Mouse (Mus musculus) C2C12 (cell line): ENCODE data around the gene Enpp7.

ENCODE experiments used
- CEBPB ChIP-seq: IDR thresholded peaks from one replicate; pipeline ENCODE4 v1.6.1; 2011; ENCODE audit warnings: low read depth, mild to moderate bottlenecking, control low read depth, moderate library complexity
- CTCF ChIP-seq: IDR thresholded peaks from one replicate; pipeline ENCODE4 v1.5.1; 2011; ENCODE audit not compliant: control insufficient read depth, insufficient read depth, insufficient read length

DNA sequence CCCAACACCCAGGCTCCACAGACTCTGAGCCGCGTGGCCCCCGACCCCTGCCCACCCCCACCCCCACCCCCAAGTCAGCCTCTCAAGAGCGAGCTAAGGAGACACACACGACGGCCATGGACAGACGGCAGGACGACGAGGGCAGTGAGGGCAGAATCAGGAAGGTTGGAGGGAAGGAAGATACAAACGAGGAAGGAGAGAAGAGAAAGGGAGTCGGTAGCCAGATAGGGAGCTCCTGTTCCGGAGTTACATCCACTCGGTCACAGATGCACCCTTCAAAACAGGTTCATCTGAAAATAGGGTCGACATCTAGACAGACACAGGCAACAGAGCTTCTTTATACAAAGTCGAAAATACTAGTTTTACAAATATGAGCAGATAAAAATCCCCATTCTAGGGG is 48.5 kb downstream of the Enpp7 start:
- TF ChIP-seq CTCF: no peak
- TF ChIP-seq CEBPB: no peak
